Mouse (Mus musculus): ENCODE results near the gene Ube2v1.

Gene Ube2v1

GRCm38 (mm10) chr2:167612122-167612521, 19.8 kb downstream of the Ube2v1 start:
- TF ChIP-seq GATA4 (IDR thresholded peaks at IDR 0.05; ENCODE audit: insufficient replicate concordance, low read length), result no peak

- no peak for TF ChIP-seq GATA4 (IDR thresholded peaks at IDR 0.05; ENCODE audit: insufficient replicate concordance, low read length)
Observed at GRCm38 (mm10) chr2:167611287-167611686, 20.6 kb downstream of the Ube2v1 start.

- TF ChIP-seq GATA4 (IDR thresholded peaks at IDR 0.05; ENCODE audit: insufficient replicate concordance, low read length), result no peak
Observed at GRCm38 (mm10) chr2:167606745-167607123, 25.2 kb downstream of the Ube2v1 start.

- no peak for TF ChIP-seq GATA4 (IDR thresholded peaks at IDR 0.05; ENCODE audit: insufficient replicate concordance, low read length)
Observed at GRCm38 (mm10) chr2:167605817-167606744, 25.8 kb downstream of the Ube2v1 start.

GRCm38 (mm10) chr2:167605178-167605794, 26.6 kb downstream of the Ube2v1 start:
- no peak for TF ChIP-seq GATA4 (IDR thresholded peaks at IDR 0.05; ENCODE audit: insufficient replicate concordance, low read length)

- no peak for TF ChIP-seq GATA4 (IDR thresholded peaks at IDR 0.05; ENCODE audit: insufficient replicate concordance, low read length)
Observed at GRCm38 (mm10) chr2:167602978-167603377, 28.9 kb downstream of the Ube2v1 start.

GRCm38 (mm10) chr2:167602364-167602763, 29.5 kb downstream of the Ube2v1 start:
- TF ChIP-seq GATA4 (IDR thresholded peaks at IDR 0.05; ENCODE audit: insufficient replicate concordance, low read length), result no peak

GRCm38 (mm10) chr2:167600481-167600995, 31.4 kb downstream of the Ube2v1 start:
- no peak for TF ChIP-seq GATA4 (IDR thresholded peaks at IDR 0.05; ENCODE audit: insufficient replicate concordance, low read length)

- no peak for TF ChIP-seq GATA4 (IDR thresholded peaks at IDR 0.05; ENCODE audit: insufficient replicate concordance, low read length)
Observed at GRCm38 (mm10) chr2:167599917-167600316, 32.0 kb downstream of the Ube2v1 start.

GRCm38 (mm10) chr2:167599195-167599594, 32.7 kb downstream of the Ube2v1 start:
- TF ChIP-seq GATA4 (IDR thresholded peaks at IDR 0.05; ENCODE audit: insufficient replicate concordance, low read length), result no peak

- TF ChIP-seq GATA4 (IDR thresholded peaks at IDR 0.05; ENCODE audit: insufficient replicate concordance, low read length), result no peak
Observed at GRCm38 (mm10) chr2:167597492-167598186, 34.3 kb downstream of the Ube2v1 start.

GRCm38 (mm10) chr2:167596726-167597491, 35.0 kb downstream of the Ube2v1 start:
- no peak for TF ChIP-seq GATA4 (IDR thresholded peaks at IDR 0.05; ENCODE audit: insufficient replicate concordance, low read length)

- TF ChIP-seq GATA4 (IDR thresholded peaks at IDR 0.05; ENCODE audit: insufficient replicate concordance, low read length), result no peak
Observed at GRCm38 (mm10) chr2:167596262-167596661, 35.6 kb downstream of the Ube2v1 start.

- no peak for TF ChIP-seq GATA4 (IDR thresholded peaks at IDR 0.05; ENCODE audit: insufficient replicate concordance, low read length)
Observed at GRCm38 (mm10) chr2:167595761-167596171, 36.1 kb downstream of the Ube2v1 start.
